Mouse (Mus musculus): Measurements from ENCODE around the gene Aspscr1. TPM values are rescaled to one million over a fixed set of nuclear protein-coding genes. Genes with fewer than 3 reads are reported as not detected.

The Aspscr1 gene
- polyA plus RNA-seq, 1 experiment from 2014 or later, result 105 TPM

- H3K4me1 ChIP-seq, result peaks cover 42% of the 10 kb centered on the region
These were observed 36.8 kb downstream of the Aspscr1 start for GRCm38 (mm10) chr11:120709551-120709950.

GRCm38 (mm10) chr11:120710672-120711071 is 37.9 kb downstream of the Aspscr1 start:
- H3K4me2 ChIP-seq, result no peak overlapping the region
- H3K4me3 ChIP-seq (replicated peaks), result no peak overlapping the region
- no peaks in the 10 kb centered on the region for H3K27me3 ChIP-seq (replicated peaks)
- H3K9ac ChIP-seq, result no peak overlapping the region
- WGBS, result 56% methylated on average over 5 of the region's 5 CpGs
- peaks cover 18% of the 10 kb centered on the region for H3K36me3 ChIP-seq
- peaks cover 35% of the 10 kb centered on the region for H3K4me1 ChIP-seq
- H3K9me3 ChIP-seq, result no peaks in the 10 kb centered on the region
- ATAC-seq (ENCODE audit: insufficient read depth, low FRiP score, low read depth), result no peak
- no peak overlapping the region for H3K27ac ChIP-seq

More at GRCm38 (mm10) chr11:120709551-120709950, 36.8 kb downstream of the Aspscr1 start:
- peak overlapping the region; percentile 46 for H3K27ac ChIP-seq
- no peak overlapping the region for H3K4me3 ChIP-seq (replicated peaks)
- no peak overlapping the region for H3K9ac ChIP-seq
- H3K27me3 ChIP-seq (replicated peaks), result no peaks in the 10 kb centered on the region
- no peak overlapping the region for H3K4me2 ChIP-seq
- 57% methylated on average over 2 of the region's 2 CpGs for WGBS
- no peak for ATAC-seq (ENCODE audit: insufficient read depth, low FRiP score, low read depth)
- peaks cover 14% of the 10 kb centered on the region for H3K36me3 ChIP-seq
- H3K9me3 ChIP-seq, result no peaks in the 10 kb centered on the region

- peak overlapping the region; percentile 67 for H3K4me3 ChIP-seq (replicated peaks)
- peaks cover 29% of the 10 kb centered on the region for H3K4me1 ChIP-seq
- no peak overlapping the region for H3K9ac ChIP-seq
- no peaks in the 10 kb centered on the region for H3K27me3 ChIP-seq (replicated peaks)
- H3K36me3 ChIP-seq, result peaks cover 23% of the 10 kb centered on the region
- H3K4me2 ChIP-seq, result peak overlapping the region; percentile 99
- H3K27ac ChIP-seq, result no peak overlapping the region
- no peaks in the 10 kb centered on the region for H3K9me3 ChIP-seq
- no peak for ATAC-seq (ENCODE audit: insufficient read depth, low FRiP score, low read depth)
- 59% methylated on average over 8 of the region's 8 CpGs for WGBS
These were observed 39.3 kb downstream of the Aspscr1 start for GRCm38 (mm10) chr11:120711980-120712604.

- Histone ChIP-seq H3K9me3 (no peaks in the 10 kb centered on the region), H3K4me3 (replicated peaks) (peak overlapping the region; percentile 67), H3K27ac (peak overlapping the region; percentile 86), H3K9ac (peak overlapping the region; percentile 44), H3K4me2 (peak overlapping the region; percentile 99), H3K27me3 (replicated peaks) (no peaks in the 10 kb centered on the region), H3K36me3 (peaks cover 23% of the 10 kb centered on the region), H3K4me1 (peaks cover 27% of the 10 kb centered on the region)
- peak; percentile 12; the same call in 1 of the 2 replicates for ATAC-seq (ENCODE audit: insufficient read depth, low FRiP score, low read depth)
- under 1% methylated on average over 38 of the region's 38 CpGs for WGBS
These were observed 40.2 kb downstream of the Aspscr1 start for GRCm38 (mm10) chr11:120712771-120713568.

GRCm38 (mm10) chr11:120713580-120714518 is 41.1 kb downstream of the Aspscr1 start, which contains the start of the genes Cenpx and Lrrc45:
TSS of gene Cenpx (minus strand) at chr11:120713738.
TSS of gene Lrrc45 (plus strand) at chr11:120713925.
- peaks cover 20% of the 10 kb centered on the region for H3K36me3 ChIP-seq
- peak within 1 kb of the TSS; percentile 99 for H3K4me2 ChIP-seq
- ATAC-seq (ENCODE audit: insufficient read depth, low FRiP score, low read depth), result peak; percentile 95
- peak within 1 kb of the TSS; percentile 49 for H3K9ac ChIP-seq
- peak within 1 kb of the TSS; percentile 67 for H3K4me3 ChIP-seq (replicated peaks)
- peaks cover 26% of the 10 kb centered on the region for H3K4me1 ChIP-seq
- H3K9me3 ChIP-seq, result no peaks in the 10 kb centered on the region
- H3K27ac ChIP-seq, result peak within 1 kb of the TSS; percentile 86
- H3K27me3 ChIP-seq (replicated peaks), result no peaks in the 10 kb centered on the region
- WGBS, result 2% methylated on average over 53 of the region's 53 CpGs

- no peak for ATAC-seq (ENCODE audit: insufficient read depth, low FRiP score, low read depth)
- peaks cover 20% of the 10 kb centered on the region for H3K4me1 ChIP-seq
- peak overlapping the region; percentile 67 for H3K4me3 ChIP-seq (replicated peaks)
- H3K36me3 ChIP-seq, result peaks cover 19% of the 10 kb centered on the region
- peak overlapping the region; percentile 49 for H3K9ac ChIP-seq
- no peaks in the 10 kb centered on the region for H3K27me3 ChIP-seq (replicated peaks)
- WGBS, result 45% methylated on average over 10 of the region's 10 CpGs
- peak overlapping the region; percentile 99 for H3K4me2 ChIP-seq
- 0 out of 2 replicates have a peak overlapping the region, but pooled peaks have one; percentile 13 for H3K27ac ChIP-seq
- no peaks in the 10 kb centered on the region for H3K9me3 ChIP-seq
These were observed 41.8 kb downstream of the Aspscr1 start for GRCm38 (mm10) chr11:120714546-120714945.

GRCm38 (mm10) chr11:120715131-120715530 is 42.4 kb downstream of the Aspscr1 start:
- Histone ChIP-seq H3K36me3 (peaks cover 22% of the 10 kb centered on the region), H3K9ac (no peak overlapping the region), H3K27ac (no peak overlapping the region), H3K27me3 (replicated peaks) (no peaks in the 10 kb centered on the region), H3K4me2 (peak overlapping the region; percentile 99; the same call in 1 of the 2 replicates), H3K4me1 (peaks cover 20% of the 10 kb centered on the region), H3K9me3 (no peaks in the 10 kb centered on the region), H3K4me3 (replicated peaks) (no peak overlapping the region)
- ATAC-seq (ENCODE audit: insufficient read depth, low FRiP score, low read depth), result no peak
- WGBS, result 91% methylated on average over 9 of the region's 9 CpGs

- Histone ChIP-seq H3K4me1 (peaks cover 21% of the 10 kb centered on the region), H3K4me3 (replicated peaks) (no peak overlapping the region), H3K9me3 (no peaks in the 10 kb centered on the region), H3K27me3 (replicated peaks) (0 out of 2 replicates have a peak, but pooled peaks cover 3% of the 10 kb centered on the region), H3K27ac (no peak overlapping the region), H3K4me2 (no peak overlapping the region), H3K36me3 (peaks cover 16% of the 10 kb centered on the region; the same call in 1 of the 2 replicates), H3K9ac (no peak overlapping the region)
- ATAC-seq (ENCODE audit: insufficient read depth, low FRiP score, low read depth), result no peak
- 86% methylated on average over 9 of the region's 9 CpGs for WGBS
These were observed 46.5 kb downstream of the Aspscr1 start for GRCm38 (mm10) chr11:120719242-120719641.

GRCm38 (mm10) chr11:120719841-120720376 is 47.1 kb downstream of the Aspscr1 start:
- no peaks in the 10 kb centered on the region for H3K9me3 ChIP-seq
- H3K4me1 ChIP-seq, result peaks cover 14% of the 10 kb centered on the region
- H3K4me3 ChIP-seq (replicated peaks), result no peak overlapping the region
- ATAC-seq (ENCODE audit: insufficient read depth, low FRiP score, low read depth), result no peak
- H3K36me3 ChIP-seq, result peaks cover 16% of the 10 kb centered on the region; the same call in 1 of the 2 replicates
- WGBS, result 87% methylated on average over 13 of the region's 13 CpGs
- 0 out of 2 replicates have a peak, but pooled peaks cover 3% of the 10 kb centered on the region for H3K27me3 ChIP-seq (replicated peaks)
- H3K4me2 ChIP-seq, result no peak overlapping the region
- H3K9ac ChIP-seq, result no peak overlapping the region
- no peak overlapping the region for H3K27ac ChIP-seq

GRCm38 (mm10) chr11:120720450-120720849 is 47.7 kb downstream of the Aspscr1 start:
- peak overlapping the region; percentile 56 for H3K4me3 ChIP-seq (replicated peaks)
- WGBS, result 16% methylated on average over 17 of the region's 17 CpGs
- 0 out of 2 replicates have a peak, but pooled peaks cover 3% of the 10 kb centered on the region for H3K27me3 ChIP-seq (replicated peaks)
- peak; percentile 20; the same call in 1 of the 2 replicates for ATAC-seq (ENCODE audit: insufficient read depth, low FRiP score, low read depth)
- H3K4me1 ChIP-seq, result peaks cover 14% of the 10 kb centered on the region
- H3K4me2 ChIP-seq, result peak overlapping the region; percentile 98
- H3K36me3 ChIP-seq, result peaks cover 14% of the 10 kb centered on the region; the same call in 1 of the 2 replicates
- no peaks in the 10 kb centered on the region for H3K9me3 ChIP-seq
- H3K27ac ChIP-seq, result no peak overlapping the region
- H3K9ac ChIP-seq, result 0 out of 2 replicates have a peak overlapping the region, but pooled peaks have one; percentile 55

Measured in stomach, embryonic 15.5 days (tissue).